Mouse (Mus musculus) liver, embryonic 15.5 days (tissue): ENCODE data around the gene 4932438A13Rik. TPM values are rescaled to one million over a fixed set of nuclear protein-coding genes. Genes with fewer than 3 reads are reported as not detected.

Experiments
- ATAC-seq: fragments of 200-750 bp; cut with Nextera tagmentation; 2 replicates; pipeline ENCODE4 v1.8.0; 2017; ENCODE audit warnings: moderate number of reproducible peaks, mild to moderate bottlenecking, moderate library complexity; ENCODE audit not compliant: insufficient read depth
- H3K27ac ChIP-seq: fragments of 300-500 bp; sonication (generic); replicated peaks from 2 replicates; pipeline ENCODE4 v1.5.1; 2015; ENCODE audit warnings: mild to moderate bottlenecking, inconsistent platforms
- H3K27me3 ChIP-seq: fragments of 300-500 bp; sonication (generic); 2 replicates; pipeline ENCODE4 v1.6.1; 2015; ENCODE audit warnings: mild to moderate bottlenecking, inconsistent platforms
- H3K36me3 ChIP-seq: fragments of 300-500 bp; sonication (generic); replicated peaks from 2 replicates; pipeline ENCODE4 v1.6.1; 2015; ENCODE audit warnings: moderate library complexity, mild to moderate bottlenecking, inconsistent platforms
- H3K4me1 ChIP-seq: fragments of 300-500 bp; sonication (generic); replicated peaks from 2 replicates; pipeline ENCODE4 v1.6.1; 2015; ENCODE audit warnings: inconsistent platforms
- H3K4me2 ChIP-seq: fragments of 300-500 bp; sonication (generic); 2 replicates; pipeline ENCODE4 v1.6.1; 2015; ENCODE audit warnings: moderate library complexity, mild to moderate bottlenecking, inconsistent platforms
- H3K4me3 ChIP-seq: fragments of 300-500 bp; sonication (generic); replicated peaks from 2 replicates; pipeline ENCODE4 v1.5.1; 2015; ENCODE audit warnings: mild to moderate bottlenecking, inconsistent platforms
- H3K9ac ChIP-seq: fragments of 300-500 bp; sonication (generic); 2 replicates; pipeline ENCODE4 v1.6.1; 2015; ENCODE audit warnings: moderate library complexity, mild to moderate bottlenecking, inconsistent platforms
- H3K9me3 ChIP-seq: fragments of 300-500 bp; sonication (generic); replicated peaks from 2 replicates; pipeline ENCODE4 v1.6.1; 2016; ENCODE audit warnings: inconsistent platforms
- WGBS: fragments of 180-500 bp; shearing (Covaris S2); methylation state at CpG from one replicate; pipeline ENCODE4 v1.1.7; 2015; ENCODE audit warnings: mixed read lengths; ENCODE audit not compliant: insufficient replicate concordance; 5-methylcytosine and 5-hydroxymethylcytosine counted together
- polyA plus RNA-seq: library from polyadenylated mRNA; unstranded; fragments of >200 nt; fragmentation: Nextera tagmentation; extraction: Ambion mirVana; gene quantifications from 2 replicates; pipeline ENCODE4 v1.2.1, GENCODE M21; 2015

Gene 4932438A13Rik
- 12.5 and 19.0 TPM in 2 replicates for polyA plus RNA-seq

DNA sequence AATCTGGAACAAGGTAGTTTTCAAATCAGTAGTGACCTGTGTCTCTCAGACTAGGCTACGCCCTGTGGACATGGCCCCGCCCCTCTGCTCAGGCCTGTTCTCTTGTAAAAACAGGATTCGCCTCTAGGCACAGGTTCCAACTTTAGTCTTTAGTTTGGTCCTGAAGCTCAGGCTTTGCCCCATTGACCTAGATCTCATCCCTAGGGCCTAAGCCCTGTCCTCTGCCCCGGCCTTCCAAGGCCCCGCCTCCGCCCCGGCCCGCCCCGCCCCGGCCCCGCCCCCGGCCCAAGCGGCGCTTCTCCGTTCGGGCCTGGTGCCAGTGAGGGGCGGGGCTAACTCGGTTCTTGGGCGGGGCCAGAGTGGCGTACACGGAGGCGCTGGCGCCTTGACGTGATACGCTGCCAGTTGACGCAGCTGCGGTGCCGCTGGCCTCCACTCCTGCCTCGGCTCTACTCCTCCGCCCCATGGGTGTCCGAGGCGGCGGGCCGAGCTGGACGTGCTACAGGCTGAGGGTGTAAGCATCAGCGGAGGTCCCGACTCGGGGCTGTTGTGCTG lies at the start of gene 4932438A13Rik:
Gene 4932438A13Rik (plus strand): TSS at position 384 of the 555 bp plus-strand sequence.
- Histone ChIP-seq H3K9me3 (no peaks in the 10 kb centered on the region), H3K4me2 (peak within 1 kb of the TSS; percentile 86), H3K36me3 (peaks cover 24% of the 10 kb centered on the region), H3K27me3 (no peaks in the 10 kb centered on the region), H3K4me3 (peak within 1 kb of the TSS; percentile 90), H3K9ac (peak within 1 kb of the TSS; percentile 91), H3K27ac (peak within 1 kb of the TSS; percentile 89), H3K4me1 (peaks cover 22% of the 10 kb centered on the region)
- WGBS: 1% methylated on average over 38 of the region's 38 CpGs
- ATAC-seq: peak; percentile 99

- no peaks in the 10 kb centered on the region for H3K36me3 ChIP-seq
- 58% methylated on average over 5 of the region's 5 CpGs for WGBS
- H3K27ac ChIP-seq: no peak overlapping the region
- ATAC-seq: no peak
- H3K9me3 ChIP-seq: no peaks in the 10 kb centered on the region
- H3K27me3 ChIP-seq: no peaks in the 10 kb centered on the region
- no peaks in the 10 kb centered on the region for H3K4me1 ChIP-seq
- H3K4me2 ChIP-seq: no peak overlapping the region
- H3K9ac ChIP-seq: no peak overlapping the region
- no peak overlapping the region for H3K4me3 ChIP-seq
Measured at GRCm38 (mm10) chr3:36816633-36817032, 46.3 kb upstream of the 4932438A13Rik start.

DNA sequence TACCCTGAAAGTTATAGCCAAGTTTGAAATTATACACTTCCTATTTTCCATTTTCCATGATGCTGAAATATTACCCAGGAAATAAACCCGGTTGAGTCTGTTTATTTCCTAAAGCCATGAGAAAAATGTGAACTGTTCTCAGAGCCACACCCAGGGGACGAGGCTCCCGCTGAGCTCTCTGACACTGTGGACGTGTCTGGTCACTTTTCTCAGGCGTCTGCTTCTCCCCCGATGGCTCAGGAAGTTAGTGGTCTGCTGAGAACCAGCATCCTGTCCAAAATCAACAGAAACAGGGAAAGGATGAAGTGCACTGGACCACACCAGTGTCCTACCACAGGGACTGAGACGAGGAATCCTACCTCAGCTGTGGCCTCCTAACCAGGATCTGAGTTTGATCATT lies 43.5 kb upstream of the 4932438A13Rik start:
- no peaks in the 10 kb centered on the region for H3K4me1 ChIP-seq
- H3K27ac ChIP-seq: no peak overlapping the region
- ATAC-seq: no peak
- WGBS: 32% methylated on average over 7 of the region's 7 CpGs
- no peaks in the 10 kb centered on the region for H3K36me3 ChIP-seq
- no peaks in the 10 kb centered on the region for H3K9me3 ChIP-seq
- H3K4me2 ChIP-seq: no peak overlapping the region
- no peak overlapping the region for H3K9ac ChIP-seq
- no peaks in the 10 kb centered on the region for H3K27me3 ChIP-seq
- no peak overlapping the region for H3K4me3 ChIP-seq

DNA sequence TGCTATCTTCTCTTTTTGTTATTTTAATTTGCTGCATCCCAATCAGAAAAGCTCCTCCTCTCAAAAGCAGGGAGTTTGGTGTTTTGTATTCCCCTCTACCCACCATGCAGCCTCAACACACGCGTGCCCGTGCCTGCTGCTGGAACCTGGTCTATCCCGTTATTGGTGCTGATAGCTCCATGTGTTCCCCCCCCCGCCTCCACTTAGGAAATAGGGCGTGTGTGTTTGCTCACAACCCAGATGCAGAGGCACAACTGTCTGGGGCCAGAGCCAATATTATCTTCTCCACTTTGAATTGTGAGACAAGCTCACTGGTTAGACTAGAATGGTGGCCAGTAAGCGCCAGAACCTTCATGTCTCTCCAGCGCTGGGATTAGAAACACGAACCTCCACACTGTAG lies 41.9 kb upstream of the 4932438A13Rik start:
- H3K36me3 ChIP-seq: no peaks in the 10 kb centered on the region
- H3K9me3 ChIP-seq: no peaks in the 10 kb centered on the region
- no peak for ATAC-seq
- H3K4me2 ChIP-seq: no peak overlapping the region
- H3K27ac ChIP-seq: no peak overlapping the region
- no peak overlapping the region for H3K4me3 ChIP-seq
- H3K9ac ChIP-seq: no peak overlapping the region
- H3K27me3 ChIP-seq: no peaks in the 10 kb centered on the region
- WGBS: 70% methylated on average over 9 of the region's 9 CpGs
- no peaks in the 10 kb centered on the region for H3K4me1 ChIP-seq

- Histone ChIP-seq H3K27ac (no peak overlapping the region), H3K4me2 (no peak overlapping the region), H3K9ac (no peak overlapping the region), H3K9me3 (no peaks in the 10 kb centered on the region), H3K27me3 (no peaks in the 10 kb centered on the region), H3K4me1 (no peaks in the 10 kb centered on the region), H3K4me3 (no peak overlapping the region), H3K36me3 (no peaks in the 10 kb centered on the region)
- 33% methylated on average over 1 of the region's 1 CpGs for WGBS
- ATAC-seq: no peak
Measured at GRCm38 (mm10) chr3:36825098-36825497, 37.8 kb upstream of the 4932438A13Rik start.

DNA sequence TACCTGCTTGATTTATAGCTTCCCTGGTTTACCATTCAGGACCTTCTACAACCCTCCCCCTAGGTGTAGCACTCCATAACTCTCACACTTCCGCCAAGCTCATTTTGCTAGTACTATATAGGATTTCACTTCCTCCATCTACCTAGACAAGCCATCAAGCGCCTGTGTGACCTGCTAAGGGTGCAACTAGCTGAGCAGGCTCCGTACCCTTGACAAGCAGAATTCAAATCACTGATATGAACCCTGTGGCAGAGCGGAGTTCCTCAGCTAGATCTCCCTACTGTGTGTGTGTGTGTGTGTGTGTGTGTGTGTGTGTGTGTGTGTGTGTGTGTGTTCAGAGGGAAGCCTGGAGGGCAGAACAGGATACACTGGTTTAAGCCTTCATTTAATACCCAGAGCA lies 37.4 kb upstream of the 4932438A13Rik start:
- 58% methylated on average over 4 of the region's 4 CpGs for WGBS
- no peak for ATAC-seq
- H3K27me3 ChIP-seq: no peaks in the 10 kb centered on the region
- H3K4me3 ChIP-seq: no peak overlapping the region
- no peaks in the 10 kb centered on the region for H3K4me1 ChIP-seq
- H3K4me2 ChIP-seq: no peak overlapping the region
- H3K9me3 ChIP-seq: no peaks in the 10 kb centered on the region
- H3K9ac ChIP-seq: no peak overlapping the region
- H3K27ac ChIP-seq: no peak overlapping the region
- H3K36me3 ChIP-seq: no peaks in the 10 kb centered on the region

DNA sequence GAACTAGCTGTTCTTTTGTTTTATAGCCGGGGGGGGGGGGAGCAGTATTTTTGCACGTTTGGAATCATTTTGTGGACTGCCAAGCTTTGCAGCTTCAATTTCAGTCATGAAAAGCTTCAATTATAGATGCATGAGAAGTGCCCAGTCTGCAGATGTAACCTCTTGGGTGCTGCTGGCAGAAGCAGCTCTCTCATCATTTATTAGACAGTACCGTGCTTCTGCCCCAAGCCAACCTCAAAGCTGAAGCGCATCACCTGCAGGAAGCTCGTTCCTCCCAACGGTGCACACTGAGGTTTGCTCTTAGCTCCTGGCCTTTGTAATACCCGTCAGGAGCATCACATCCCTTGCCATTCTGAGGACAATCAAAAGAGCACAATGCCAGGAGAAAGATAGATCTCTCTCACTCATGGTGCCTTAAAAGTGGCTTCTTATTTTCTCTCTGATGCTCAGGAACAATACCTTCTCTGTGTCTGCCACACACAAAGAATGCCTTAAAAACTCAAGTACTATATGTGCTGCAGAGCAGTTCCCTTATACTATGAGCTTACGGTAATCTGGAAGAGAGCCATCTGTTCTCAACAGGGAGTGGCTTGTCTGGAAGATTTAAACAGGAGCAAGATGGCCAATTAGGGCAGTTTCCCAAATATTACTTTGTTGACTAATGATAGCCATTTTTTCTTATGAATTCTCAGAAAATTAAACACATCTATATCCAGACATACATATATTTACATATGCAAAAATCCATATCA lies 35.5 kb upstream of the 4932438A13Rik start:
- Histone ChIP-seq H3K4me2 (no peak overlapping the region), H3K9me3 (no peaks in the 10 kb centered on the region), H3K27me3 (no peaks in the 10 kb centered on the region), H3K9ac (no peak overlapping the region), H3K27ac (no peak overlapping the region), H3K4me1 (no peaks in the 10 kb centered on the region), H3K36me3 (no peaks in the 10 kb centered on the region), H3K4me3 (no peak overlapping the region)
- no peak for ATAC-seq
- 46% methylated on average over 8 of the region's 8 CpGs for WGBS

DNA sequence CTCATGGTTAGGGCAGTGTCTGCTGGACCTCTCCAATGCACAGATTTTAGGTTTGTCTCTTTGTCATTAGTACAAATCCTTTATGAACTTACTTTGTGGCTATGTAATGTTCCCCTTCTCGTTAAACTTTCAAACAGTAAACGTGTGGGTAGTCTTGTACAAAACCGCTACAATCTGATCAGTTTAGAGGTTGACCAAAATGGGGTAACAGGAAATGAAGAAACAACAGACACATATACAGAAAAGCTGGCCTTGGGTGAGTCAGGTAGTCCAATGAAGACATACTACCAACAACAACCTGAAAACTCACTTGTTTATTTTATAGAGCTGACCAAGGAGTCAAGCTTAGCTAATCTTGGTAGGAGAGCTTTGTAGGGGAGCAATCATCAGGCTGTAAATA lies 32.7 kb upstream of the 4932438A13Rik start:
- H3K36me3 ChIP-seq: no peaks in the 10 kb centered on the region
- no peaks in the 10 kb centered on the region for H3K27me3 ChIP-seq
- no peak for ATAC-seq

DNA sequence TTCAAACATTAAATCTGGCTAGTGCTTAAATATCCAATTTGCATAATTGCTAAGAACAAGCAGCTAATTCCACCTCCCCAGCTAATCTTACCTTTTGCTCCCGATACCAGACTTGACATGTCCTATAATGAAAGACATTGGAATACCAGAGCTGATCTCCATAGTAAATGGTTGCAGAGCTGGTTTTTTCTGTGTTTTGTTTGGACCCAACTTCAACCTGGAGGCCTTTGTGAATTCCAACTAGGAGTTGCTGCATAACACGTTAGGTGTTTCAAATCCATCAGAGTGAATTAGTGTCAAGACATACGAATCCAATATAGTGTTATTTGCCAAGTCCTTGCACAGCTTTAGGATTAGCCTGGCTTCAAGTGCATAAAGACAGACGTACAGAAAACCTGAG lies 28.5 kb upstream of the 4932438A13Rik start:
- WGBS: 59% methylated on average over 4 of the region's 4 CpGs
- ATAC-seq: no peak
- Histone ChIP-seq H3K27ac (no peak overlapping the region), H3K36me3 (no peaks in the 10 kb centered on the region), H3K4me3 (no peak overlapping the region), H3K9ac (no peak overlapping the region), H3K4me2 (no peak overlapping the region), H3K9me3 (no peaks in the 10 kb centered on the region), H3K4me1 (no peaks in the 10 kb centered on the region), H3K27me3 (no peaks in the 10 kb centered on the region)

More for the DNA sequence above, 32.7 kb upstream of the 4932438A13Rik start:
- H3K9ac ChIP-seq: no peak overlapping the region
- H3K4me2 ChIP-seq: no peak overlapping the region
- no peaks in the 10 kb centered on the region for H3K4me1 ChIP-seq
- no peaks in the 10 kb centered on the region for H3K9me3 ChIP-seq
- H3K27ac ChIP-seq: no peak overlapping the region
- 60% methylated on average over 3 of the region's 3 CpGs for WGBS
- no peak overlapping the region for H3K4me3 ChIP-seq

DNA sequence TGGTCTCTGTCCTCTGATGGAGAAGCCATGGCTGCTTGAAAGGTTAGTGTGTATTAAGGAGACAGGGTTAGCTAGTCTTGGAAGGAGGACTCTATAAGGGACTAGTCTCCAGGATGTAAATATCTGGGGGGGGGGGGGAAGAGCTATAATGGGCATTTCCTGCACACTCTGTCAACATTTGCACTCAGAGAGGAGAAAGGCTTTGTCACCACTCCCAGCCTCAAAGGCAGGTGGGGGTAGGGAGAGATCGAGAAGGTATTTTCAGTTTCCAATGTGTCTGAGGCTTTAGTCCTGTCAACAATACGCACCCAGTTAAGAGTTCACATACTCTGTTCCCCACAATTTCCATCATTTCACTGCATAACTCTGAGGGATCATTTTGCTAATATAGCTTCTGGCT lies 28.1 kb upstream of the 4932438A13Rik start:
- ATAC-seq: no peak

GRCm38 (mm10) chr3:36835525-36836203 lies 27.2 kb upstream of the 4932438A13Rik start:
- Histone ChIP-seq H3K27ac (no peak overlapping the region), H3K4me1 (no peaks in the 10 kb centered on the region), H3K27me3 (no peaks in the 10 kb centered on the region), H3K9ac (no peak overlapping the region), H3K36me3 (no peaks in the 10 kb centered on the region), H3K4me2 (no peak overlapping the region), H3K9me3 (no peaks in the 10 kb centered on the region), H3K4me3 (no peak overlapping the region)
- no peak for ATAC-seq
- WGBS: 38% methylated on average over 18 of the region's 18 CpGs

More for the DNA sequence above, 28.1 kb upstream of the 4932438A13Rik start:
- Histone ChIP-seq H3K9me3 (no peaks in the 10 kb centered on the region), H3K4me3 (no peak overlapping the region), H3K4me1 (no peaks in the 10 kb centered on the region), H3K27me3 (no peaks in the 10 kb centered on the region), H3K27ac (no peak overlapping the region), H3K4me2 (no peak overlapping the region), H3K36me3 (no peaks in the 10 kb centered on the region), H3K9ac (no peak overlapping the region)
- 67% methylated on average over 2 of the region's 2 CpGs for WGBS
